Mouse (Mus musculus) thymus, adult 2 months (tissue): ENCODE data around the gene Snapc5. TPM values are rescaled to one million over a fixed set of nuclear protein-coding genes. Genes with fewer than 3 reads are reported as not detected.

Experiments used
- DNase-seq: peaks from one replicate; pipeline ENCODE4 v3.0.0; 2021
- H3K27ac ChIP-seq: fragments of 200-500 bp; 2 replicates; pipeline ENCODE4 v1.5.1; 2012; ENCODE audit warnings: low read length, control low read depth; ENCODE audit not compliant: control insufficient read depth, insufficient read depth
- H3K27me3 ChIP-seq: fragments of 200-500 bp; 2 replicates; pipeline ENCODE4 v1.6.1; 2012; ENCODE audit warnings: mild to moderate bottlenecking, low read length, moderate library complexity, mixed read lengths; ENCODE audit not compliant: control insufficient read depth, insufficient read depth
- H3K36me3 ChIP-seq: fragments of 200-500 bp; 2 replicates; pipeline ENCODE4 v1.6.1; 2012; ENCODE audit warnings: mild to moderate bottlenecking, low read length, moderate library complexity; ENCODE audit not compliant: control insufficient read depth, insufficient read depth
- H3K4me1 ChIP-seq: fragments of 200-500 bp; replicated peaks from 2 replicates; pipeline ENCODE4 v1.6.1; 2012; ENCODE audit warnings: low read length; ENCODE audit not compliant: control insufficient read depth, insufficient read depth
- H3K4me3 ChIP-seq: fragments of 200-500 bp; 2 replicates; pipeline ENCODE4 v1.5.1; 2012; ENCODE audit warnings: mild to moderate bottlenecking, low read length, control low read depth, moderate library complexity; ENCODE audit not compliant: control insufficient read depth, insufficient read depth
- CTCF ChIP-seq: fragments of 200-500 bp; IDR thresholded peaks from 2 replicates; pipeline ENCODE4 v1.5.1; 2012; ENCODE audit warnings: mild to moderate bottlenecking, control low read depth, low read length, moderate library complexity, borderline replicate concordance; ENCODE audit not compliant: control insufficient read depth, poor library complexity, insufficient read depth; ENCODE audit errors: extremely low read depth
- POLR2A ChIP-seq: fragments of 200-500 bp; IDR thresholded peaks from 2 replicates; pipeline ENCODE4 v1.6.1; 2012; ENCODE audit warnings: mild to moderate bottlenecking, low read length, control low read depth, moderate library complexity; ENCODE audit not compliant: control insufficient read depth, poor library complexity, insufficient read depth; ENCODE audit errors: extremely low read depth
- WGBS: fragments of 180-500 bp; shearing (Covaris S2); methylation state at CpG from one replicate; pipeline ENCODE4 v1.1.7; 2018; 5-methylcytosine and 5-hydroxymethylcytosine counted together
- polyA plus RNA-seq: library from polyadenylated mRNA; depleted of rRNA; stranded (reverse); fragments of >200 nt; gene quantifications from 2 replicates; pipeline ENCODE4 v1.2.3, GENCODE M21; 2012

Snapc5 gene
- polyA plus RNA-seq, 1 experiment: 9.6 TPM

DNA sequence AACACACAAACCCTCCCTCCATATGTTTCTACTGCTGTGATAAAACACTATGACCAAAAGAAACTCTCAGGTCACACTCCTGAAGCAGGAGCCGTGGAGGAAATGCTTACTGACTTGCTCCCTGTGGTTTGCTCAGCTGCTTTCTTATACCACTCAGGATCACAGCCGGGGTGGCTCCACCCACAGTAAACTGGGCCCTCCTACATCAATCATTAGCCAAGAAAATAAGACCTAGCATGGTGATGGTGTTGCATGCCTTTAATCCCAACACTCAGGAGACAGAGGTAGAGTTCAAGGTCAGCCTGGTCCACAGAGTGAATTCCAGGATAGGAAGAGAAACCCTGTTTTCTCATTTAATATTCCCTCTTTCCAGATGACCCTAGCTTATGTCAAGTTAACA is 20.8 kb downstream of the Snapc5 start:
- 31% methylated on average over 2 of the region's 2 CpGs for WGBS
- Histone ChIP-seq H3K27ac (no peak overlapping the region), H3K36me3 (no peaks in the 10 kb centered on the region), H3K4me3 (no peak overlapping the region), H3K27me3 (no peaks in the 10 kb centered on the region), H3K4me1 (no peaks in the 10 kb centered on the region)
- TF ChIP-seq POLR2A (no peak), CTCF (no peak)
- no peak for DNase-seq

GRCm38 (mm10) chr9:64202331-64202730 is 23.3 kb downstream of the Snapc5 start:
- no peaks in the 10 kb centered on the region for H3K4me1 ChIP-seq
- TF ChIP-seq CTCF (no peak), POLR2A (no peak)
- H3K4me3 ChIP-seq: no peak overlapping the region
- H3K27me3 ChIP-seq: no peaks in the 10 kb centered on the region
- no peak overlapping the region for H3K27ac ChIP-seq
- no peaks in the 10 kb centered on the region for H3K36me3 ChIP-seq
- no peak for DNase-seq

DNA sequence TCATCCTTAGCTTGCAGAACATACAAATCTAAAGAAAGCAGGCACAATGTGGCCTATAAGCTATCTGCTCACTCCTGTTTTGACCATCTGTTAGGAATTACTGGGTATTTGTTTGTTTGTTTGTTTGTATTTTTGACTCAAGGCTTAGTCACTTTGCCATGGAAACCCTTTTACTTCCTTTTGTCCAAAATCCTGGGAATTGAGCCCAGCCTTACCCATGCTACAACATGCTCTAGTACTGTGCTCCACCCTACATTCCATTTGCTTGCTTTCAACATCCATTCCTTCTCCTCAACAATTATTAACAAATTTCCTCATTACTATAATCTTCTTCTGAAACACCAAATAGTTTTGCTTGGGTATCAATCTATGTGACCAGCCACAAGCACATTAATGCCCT is 23.8 kb downstream of the Snapc5 start:
- Histone ChIP-seq H3K27me3 (no peaks in the 10 kb centered on the region), H3K4me1 (no peaks in the 10 kb centered on the region), H3K27ac (no peak overlapping the region), H3K4me3 (no peak overlapping the region), H3K36me3 (no peaks in the 10 kb centered on the region)
- no peak for DNase-seq
- TF ChIP-seq POLR2A (no peak), CTCF (no peak)

DNA sequence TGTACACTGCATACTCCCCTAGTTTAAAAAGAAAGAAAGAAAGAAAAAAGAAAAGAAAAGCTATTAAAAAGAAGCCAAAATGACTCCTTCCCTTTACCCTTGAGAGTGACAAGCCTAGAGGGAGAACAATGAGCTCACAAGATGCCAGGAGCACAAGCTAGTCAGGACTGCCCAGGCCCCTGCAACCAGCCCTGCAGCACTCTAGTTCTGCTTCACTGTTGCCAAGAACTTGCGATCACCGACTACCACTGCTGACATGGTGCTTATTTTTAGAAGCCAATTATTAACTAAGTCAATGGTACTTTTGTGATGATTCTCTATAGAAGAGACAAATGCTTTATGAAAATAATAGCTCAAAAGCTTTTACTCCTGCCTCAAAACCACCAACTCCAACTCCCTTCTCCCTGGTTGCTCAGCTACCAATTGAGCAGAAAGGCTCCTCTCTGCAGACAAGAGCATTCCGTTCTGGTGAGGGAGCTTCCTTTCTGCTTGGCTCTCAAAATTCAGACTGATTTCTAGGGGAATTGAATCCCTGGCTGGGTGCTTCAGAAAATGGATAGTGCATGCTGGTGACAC is 28.5 kb downstream of the Snapc5 start:
- H3K27ac ChIP-seq: no peak overlapping the region
- no peak overlapping the region for H3K4me3 ChIP-seq
- no peak for TF ChIP-seq POLR2A
- TF ChIP-seq CTCF: no peak
- H3K36me3 ChIP-seq: no peaks in the 10 kb centered on the region; the same call in 1 of the 2 replicates
- H3K27me3 ChIP-seq: no peaks in the 10 kb centered on the region
- no peak for DNase-seq
- H3K4me1 ChIP-seq: no peaks in the 10 kb centered on the region
- 94% methylated on average over 3 of the region's 3 CpGs for WGBS

DNA sequence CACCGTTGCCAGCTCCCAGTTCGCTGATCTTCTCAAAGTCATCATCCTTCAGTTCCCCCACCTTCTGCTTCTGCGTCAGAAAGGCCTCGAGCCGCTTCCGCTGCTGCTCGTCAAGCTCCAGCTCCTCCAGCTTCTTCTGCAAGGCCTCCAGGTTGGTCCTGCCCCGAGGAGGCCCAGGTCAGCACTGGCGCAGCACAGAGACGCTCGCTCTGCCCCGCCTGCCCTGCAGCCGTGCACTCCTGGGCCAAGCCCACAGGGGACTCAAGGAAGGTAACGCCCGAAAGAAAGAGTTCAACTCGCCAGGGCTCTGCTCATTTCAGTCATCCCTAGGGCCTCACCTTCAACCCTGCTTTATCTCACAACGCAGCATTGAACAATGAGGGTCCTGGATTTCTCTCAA is 35.4 kb downstream of the Snapc5 start:
- no peaks in the 10 kb centered on the region for H3K4me1 ChIP-seq
- H3K36me3 ChIP-seq: no peaks in the 10 kb centered on the region; the same call in 1 of the 2 replicates
- no peak overlapping the region for H3K4me3 ChIP-seq
- TF ChIP-seq POLR2A: no peak
- WGBS: 98% methylated on average over 17 of the region's 17 CpGs
- H3K27ac ChIP-seq: no peak overlapping the region
- no peaks in the 10 kb centered on the region for H3K27me3 ChIP-seq
- no peak for DNase-seq

GRCm38 (mm10) chr9:64216090-64216489 is 37.0 kb downstream of the Snapc5 start:
- no peak for DNase-seq
- no peak overlapping the region for H3K4me3 ChIP-seq
- 31% methylated on average over 4 of the region's 4 CpGs for WGBS
- H3K36me3 ChIP-seq: no peaks in the 10 kb centered on the region
- H3K27me3 ChIP-seq: no peaks in the 10 kb centered on the region
- H3K4me1 ChIP-seq: no peaks in the 10 kb centered on the region
- H3K27ac ChIP-seq: no peak overlapping the region
- TF ChIP-seq POLR2A: no peak
- no peak for TF ChIP-seq CTCF

DNA sequence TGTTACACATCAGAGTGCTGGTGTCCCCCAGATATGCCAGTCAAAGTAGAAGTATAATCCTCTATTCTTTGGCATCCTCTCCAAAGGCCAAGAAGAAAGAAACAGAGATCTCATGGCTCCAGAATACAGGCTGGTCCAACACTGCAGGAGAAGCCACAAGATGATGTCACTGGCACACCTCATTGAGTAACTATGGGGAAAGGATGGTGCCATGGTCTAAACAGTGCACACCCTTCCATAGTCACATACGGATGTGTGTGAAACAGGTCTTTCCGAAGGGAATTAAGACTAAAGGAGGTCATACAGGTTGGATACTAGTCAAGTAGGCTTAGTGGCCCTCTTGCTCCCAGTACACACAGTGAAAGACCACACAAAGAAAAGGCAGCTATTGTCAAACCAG is 37.6 kb downstream of the Snapc5 start:
- H3K4me3 ChIP-seq: no peak overlapping the region
- TF ChIP-seq CTCF (no peak), POLR2A (no peak)
- 96% methylated on average over 2 of the region's 2 CpGs for WGBS

More for the DNA sequence above, 37.6 kb downstream of the Snapc5 start:
- Histone ChIP-seq H3K27ac (no peak overlapping the region), H3K4me1 (no peaks in the 10 kb centered on the region), H3K36me3 (no peaks in the 10 kb centered on the region), H3K27me3 (no peaks in the 10 kb centered on the region)
- DNase-seq: no peak
